Mouse (Mus musculus) E14TG2a.4 (cell line): ENCODE data around the gene Eml4.

Source experiments
- CTCF ChIP-seq: conservative IDR thresholded peaks from 2 replicates; pipeline ENCODE4 v1.5.1; 2014; ENCODE audit warnings: low read length
- NANOG ChIP-seq: IDR thresholded peaks from 2 replicates; pipeline ENCODE4 v1.6.1; 2014; ENCODE audit warnings: borderline replicate concordance, low read length, mixed read lengths
- POU5F1 ChIP-seq: IDR thresholded peaks from 2 replicates; pipeline ENCODE4 v1.6.1; 2014; ENCODE audit warnings: low read length, borderline replicate concordance

DNA sequence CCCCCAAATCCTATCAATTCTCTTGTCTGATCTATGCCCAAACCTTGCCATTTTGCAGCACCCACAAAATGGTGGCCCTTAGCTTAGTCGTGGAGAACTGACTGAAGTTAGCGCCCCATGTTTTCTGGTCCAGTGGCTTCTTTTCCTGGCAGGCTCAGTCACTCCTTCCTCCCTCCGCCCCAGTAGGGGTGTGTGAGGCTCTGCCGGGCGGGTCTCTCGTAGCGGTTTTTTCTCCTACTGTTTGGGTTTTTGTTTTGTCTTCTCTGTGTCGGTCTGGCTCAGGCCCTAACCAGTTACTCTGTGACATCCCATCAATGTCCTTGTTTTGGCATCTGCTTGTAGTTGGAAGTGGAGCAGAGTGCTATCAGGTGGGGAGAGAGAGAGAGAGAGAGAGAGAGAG is 174.9 kb downstream of the Eml4 start:
- no peak for TF ChIP-seq CTCF
- no peak for TF ChIP-seq POU5F1
- no peak for TF ChIP-seq NANOG
